Mouse (Mus musculus) left cerebral cortex, adult 11 months (tissue): ENCODE results near the gene Spata3.

ENCODE experiments used
- DNase-seq: peaks from one replicate; pipeline ENCODE4 v3.0.0; 2022; ENCODE audit warnings: low spot score

The Spata3 gene

DNA sequence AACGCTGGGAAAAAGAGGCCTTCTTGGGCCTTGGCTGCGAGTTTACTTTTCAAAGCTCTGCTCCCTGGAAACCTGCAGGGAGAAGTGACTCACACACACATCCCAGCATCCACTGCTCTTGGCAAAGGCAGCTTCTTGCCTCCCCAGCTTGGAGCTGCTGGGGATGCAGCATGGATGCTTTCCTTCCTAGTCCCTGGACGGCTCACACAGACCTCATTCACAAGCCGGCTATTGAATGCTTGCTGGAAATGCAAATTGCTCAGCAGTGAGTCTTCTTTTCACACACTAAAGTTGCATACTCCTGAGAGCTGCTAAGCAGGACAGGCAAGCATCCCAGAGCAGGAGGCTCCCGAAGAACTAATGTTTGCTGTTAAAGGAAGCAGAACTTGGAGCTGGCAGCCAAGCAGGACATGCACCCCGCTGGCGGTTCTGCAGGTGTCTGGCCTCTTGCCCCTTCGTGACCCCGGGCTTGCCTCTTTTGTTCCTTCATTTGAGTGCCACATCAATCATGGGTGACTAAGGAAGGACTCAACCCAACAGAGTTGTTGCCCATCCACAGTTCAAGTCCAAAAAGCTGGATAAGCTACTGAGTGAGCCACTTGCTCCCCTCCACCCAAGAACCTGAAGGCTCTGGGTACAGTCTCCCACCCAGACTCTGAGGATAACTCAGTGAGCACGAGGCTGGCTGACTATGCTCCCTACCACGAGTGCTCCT, 15.8 kb downstream of the Spata3 start:
- DNase-seq, result no peak

DNA sequence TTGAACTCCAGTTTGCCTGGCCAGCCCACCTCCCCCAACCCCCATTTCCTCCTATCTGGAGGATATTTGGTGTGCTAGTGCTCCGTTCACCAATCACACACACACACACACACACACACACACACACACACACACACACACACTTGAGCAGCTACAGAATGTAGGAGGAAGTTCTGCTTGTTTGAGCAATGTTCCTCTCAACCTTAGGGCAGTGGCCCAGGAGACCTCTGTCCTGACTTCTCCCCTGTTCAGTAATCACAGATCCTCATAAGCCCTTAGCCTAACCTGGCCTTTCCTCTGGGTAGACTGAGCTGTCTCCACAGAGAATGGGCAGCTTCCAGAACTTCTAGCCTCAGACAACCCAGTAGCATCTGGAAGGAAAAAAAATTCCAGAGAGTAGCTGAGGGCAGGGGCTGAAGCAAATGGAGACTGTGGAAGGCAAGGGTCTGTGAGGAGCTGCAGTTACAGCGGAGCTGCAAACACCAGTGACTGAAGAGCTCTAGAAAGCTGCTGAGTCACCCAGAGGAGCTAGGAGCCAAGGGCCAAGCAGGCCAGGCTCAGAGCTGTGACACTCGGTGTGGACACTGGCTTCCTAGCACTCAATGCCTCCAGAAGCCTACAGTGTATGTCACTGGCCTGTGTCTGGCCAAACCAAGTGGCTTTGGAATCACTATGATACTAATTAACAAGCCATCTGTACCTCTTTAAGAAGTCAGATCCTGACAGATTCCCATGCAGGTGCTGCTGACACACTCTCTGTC, 21.8 kb downstream of the Spata3 start:
- DNase-seq, result no peak

DNA sequence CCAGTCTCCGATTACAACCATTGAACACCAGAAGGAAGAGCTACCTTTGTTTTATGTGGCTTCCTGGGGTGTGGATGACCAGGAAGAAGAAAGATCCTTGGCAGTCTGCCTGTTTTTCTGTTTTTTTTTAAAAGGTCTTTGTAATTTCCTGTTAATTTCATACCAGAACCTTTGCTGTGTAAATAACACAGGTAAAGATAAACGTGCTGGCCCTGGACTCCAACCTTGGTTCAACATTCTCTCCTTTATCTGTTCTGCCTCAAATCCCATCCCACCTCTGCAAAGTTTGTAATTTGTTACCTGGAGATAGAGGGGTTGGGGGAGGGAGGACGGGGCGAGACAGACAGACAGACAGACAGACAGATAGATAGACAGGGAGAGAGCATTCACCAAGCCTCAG, 23.5 kb downstream of the Spata3 start:
- DNase-seq, result no peak

DNA sequence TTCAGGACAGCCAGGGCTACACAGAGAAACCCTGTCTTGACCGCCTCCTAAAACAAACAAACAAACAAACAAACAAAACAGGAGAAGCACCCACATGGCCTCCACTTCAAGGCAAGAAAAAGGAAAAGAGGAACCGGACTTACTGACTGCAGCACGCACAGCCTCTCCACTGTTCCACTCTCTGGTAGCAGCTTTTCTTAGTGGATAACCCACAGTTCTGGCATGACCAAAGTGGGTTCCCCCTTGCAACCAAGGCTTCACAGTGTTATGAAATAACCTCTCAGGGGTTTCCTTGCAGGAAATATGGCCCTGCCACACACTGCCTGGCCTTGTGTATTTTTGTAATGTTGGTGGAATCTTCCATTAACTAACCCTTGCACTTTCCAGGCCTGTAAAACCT, 24.2 kb downstream of the Spata3 start:
- no peak for DNase-seq

DNA sequence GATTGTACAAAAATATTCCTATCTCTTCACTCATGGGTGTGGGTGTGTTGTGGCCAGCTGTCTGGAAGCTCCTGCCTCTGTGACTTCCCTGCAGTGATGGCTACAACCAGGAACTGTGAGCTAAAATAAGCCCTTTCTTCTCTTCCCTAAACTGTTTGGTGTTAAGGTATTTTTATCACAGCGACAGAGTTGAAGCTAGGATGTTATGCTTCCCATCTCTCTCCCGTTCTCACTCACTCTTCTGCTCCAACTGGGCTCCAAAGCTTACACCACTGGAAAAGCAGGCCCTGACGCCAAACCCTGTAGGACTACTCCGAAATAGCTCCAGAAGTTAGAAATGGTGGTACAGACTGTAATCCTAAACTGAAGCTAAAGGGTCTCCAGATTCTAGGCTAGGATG, 28.4 kb downstream of the Spata3 start:
- no peak for DNase-seq

DNA sequence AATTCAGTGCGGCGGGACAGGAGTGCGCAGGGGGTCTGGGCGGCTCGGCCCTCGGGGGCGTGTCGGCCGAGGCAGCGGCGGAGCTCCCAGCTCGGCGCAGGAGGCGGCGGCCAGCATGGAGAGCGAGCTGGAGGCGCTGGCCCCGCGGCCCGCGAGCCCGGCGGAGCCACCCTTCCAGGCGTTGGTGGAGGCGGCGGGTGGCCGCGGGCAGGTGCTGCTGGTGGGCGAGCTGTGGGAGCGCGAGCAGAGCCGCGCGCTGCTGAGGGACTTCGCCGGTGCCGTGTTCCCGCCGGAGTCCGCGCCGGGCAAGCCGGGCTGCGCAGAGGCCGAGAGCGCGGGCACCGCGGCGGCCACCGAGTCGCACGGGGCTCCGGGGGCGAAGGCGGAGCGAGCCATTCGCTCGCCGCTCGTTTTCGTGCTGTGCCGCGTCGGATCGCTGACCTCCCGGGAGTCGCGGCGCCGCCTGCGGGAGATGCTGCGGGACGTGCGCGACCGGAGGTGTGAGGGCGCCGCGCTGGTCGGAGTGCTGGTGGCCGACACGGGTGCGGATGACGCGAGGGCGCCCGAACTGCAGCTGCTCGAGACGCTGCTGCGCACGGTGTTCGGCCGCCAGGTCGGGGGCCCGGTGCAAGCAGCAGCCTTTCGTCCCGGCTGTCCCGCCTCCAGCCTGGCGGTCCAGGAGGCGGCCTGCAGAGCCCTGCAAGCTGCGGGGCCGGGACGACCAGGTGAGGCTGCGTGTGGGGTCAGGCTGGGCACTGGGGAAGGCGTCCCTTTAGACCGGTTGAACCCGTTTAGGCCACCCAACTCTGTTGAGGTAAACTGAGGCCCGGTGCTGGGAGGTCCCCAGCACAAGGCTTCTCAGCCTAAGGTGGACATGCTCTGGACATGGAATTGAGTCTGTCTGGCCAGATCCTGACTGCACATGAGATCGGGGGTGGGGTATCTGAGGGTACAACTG, 29.5 kb downstream of the Spata3 start, which contains the start of gene 2810459M11Rik:
TSS of gene 2810459M11Rik (plus strand) at position 16 of the 958 bp plus-strand sequence.
- no peak for DNase-seq

DNA sequence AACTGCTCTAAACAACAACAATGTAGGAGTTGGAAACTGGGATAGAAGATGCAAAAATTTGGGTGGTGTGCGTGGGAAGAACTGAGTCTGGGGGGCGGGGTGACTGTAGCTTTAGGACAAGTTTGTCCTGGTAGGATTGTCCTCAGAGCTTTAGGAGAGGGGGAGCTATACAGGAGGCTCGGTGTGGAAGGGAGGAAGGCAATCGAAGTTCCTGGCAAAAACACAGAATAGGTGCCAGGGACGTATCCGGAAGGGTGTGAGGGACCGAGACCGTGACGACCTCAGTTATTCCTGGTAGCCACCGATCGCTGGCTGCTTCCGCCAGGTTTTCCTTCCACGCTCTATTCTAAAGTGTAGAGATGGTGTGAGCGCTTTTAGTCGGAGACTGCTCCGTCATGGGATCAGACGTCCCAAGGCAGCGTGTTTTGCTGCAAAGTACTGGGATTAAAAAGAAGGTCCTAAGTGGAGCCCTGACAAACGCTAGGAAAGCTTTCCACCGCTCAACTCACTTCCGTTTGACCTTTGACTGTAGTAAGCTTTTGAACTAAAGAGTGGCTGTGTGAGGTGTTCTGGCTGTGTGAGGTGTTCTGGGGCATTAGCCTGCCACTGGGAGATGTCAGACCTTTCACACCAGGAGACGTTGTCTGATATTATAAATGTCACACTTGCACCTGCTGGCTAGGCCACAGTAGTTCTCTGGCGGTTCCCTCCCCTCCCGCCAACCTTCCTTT, 30.4 kb downstream of the Spata3 start:
- DNase-seq, result no peak

DNA sequence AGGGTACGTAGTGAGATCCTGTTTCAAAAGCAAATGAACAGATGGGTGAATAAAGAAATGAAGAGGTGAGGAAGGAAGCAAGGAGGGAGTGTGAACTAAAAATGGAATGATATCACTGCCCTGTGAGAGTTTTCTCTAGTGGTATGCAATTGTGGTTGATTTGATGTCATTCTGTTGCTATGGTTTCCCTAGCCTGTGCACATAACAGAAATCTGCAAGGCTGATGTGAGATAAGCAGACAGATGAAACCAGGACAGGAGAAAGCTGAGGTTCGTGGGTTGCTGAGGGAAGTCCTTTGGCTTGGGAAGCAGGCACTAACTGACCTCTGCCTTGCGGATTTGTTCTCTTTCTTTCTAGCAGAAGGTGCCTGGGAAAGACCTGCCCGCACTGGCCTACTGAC, 31.6 kb downstream of the Spata3 start:
- no peak for DNase-seq

DNA sequence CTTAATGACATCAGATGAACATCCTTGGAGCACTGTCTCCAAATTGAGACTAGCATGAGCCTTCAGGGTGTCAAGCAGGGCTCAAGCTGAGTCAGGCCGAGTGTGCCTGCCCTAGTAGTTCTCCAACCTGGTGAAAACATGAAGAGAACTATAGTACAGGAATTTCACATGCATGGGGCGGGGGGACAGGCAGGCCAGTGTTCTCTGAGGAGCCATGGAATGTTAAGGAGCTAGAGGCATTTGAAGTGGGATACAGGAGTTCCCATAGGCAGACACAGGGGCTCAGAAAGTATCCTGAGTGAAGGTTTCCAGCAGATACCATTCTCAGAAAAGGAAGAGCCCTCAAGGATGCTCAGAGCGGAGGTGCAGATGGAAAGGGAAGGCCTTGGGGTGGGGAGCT, 32.1 kb downstream of the Spata3 start:
- DNase-seq, result no peak

DNA sequence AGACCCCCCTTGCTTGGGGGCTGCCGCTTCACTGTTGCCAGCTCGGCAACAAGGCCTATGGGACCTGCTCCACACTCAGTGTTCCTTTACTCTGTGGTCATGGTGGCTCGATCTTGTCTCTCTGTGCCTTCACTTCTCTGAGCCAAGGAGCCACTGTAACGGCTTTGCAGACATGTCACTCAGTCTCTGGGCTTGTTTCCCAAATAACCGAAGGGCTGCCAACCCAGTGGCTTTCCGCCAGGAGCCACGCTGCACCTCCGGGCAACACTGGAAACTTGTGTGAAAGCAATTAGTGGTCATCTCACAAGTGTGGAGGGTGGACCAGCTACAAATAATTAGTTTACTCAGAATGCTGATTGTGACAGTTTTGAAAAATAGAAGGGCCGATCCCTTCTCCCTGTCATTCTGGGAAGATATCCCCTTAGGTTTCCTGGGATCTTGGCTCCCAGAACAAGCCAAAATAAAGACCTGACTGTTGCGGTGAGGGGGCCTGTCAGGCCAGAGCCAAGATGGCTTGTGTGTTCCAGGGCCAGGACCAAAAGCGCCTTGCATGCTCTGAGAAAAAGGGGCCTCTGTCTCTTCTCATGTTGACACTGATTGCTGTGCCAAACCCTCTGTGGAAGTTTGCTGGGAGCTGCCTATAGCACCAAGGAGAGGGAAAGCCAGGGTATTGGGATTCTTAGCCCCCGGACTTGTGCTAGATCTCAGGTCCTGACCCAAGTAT, 36.7 kb downstream of the Spata3 start:
- DNase-seq, result peak; percentile 66

DNA sequence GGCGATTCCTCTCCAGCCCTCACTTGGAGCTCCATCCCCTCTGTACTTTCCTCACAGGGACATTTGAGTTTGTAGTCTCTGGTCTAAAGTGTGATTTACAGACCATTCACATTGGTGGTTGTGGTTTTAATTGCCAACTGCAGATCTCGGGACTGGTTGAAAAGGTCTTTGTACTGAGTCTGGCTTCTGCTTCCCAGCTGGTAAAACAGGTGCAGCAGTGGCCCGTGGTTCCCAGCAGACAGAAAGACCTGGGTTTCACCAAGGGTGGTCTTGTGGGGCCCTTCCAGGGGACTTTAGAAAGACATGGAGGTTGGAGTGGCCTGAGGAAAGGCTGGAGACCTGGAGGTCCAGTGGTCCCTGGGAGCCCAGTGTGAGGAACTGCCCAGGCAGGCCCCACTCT, 38.3 kb downstream of the Spata3 start:
- DNase-seq, result no peak

DNA sequence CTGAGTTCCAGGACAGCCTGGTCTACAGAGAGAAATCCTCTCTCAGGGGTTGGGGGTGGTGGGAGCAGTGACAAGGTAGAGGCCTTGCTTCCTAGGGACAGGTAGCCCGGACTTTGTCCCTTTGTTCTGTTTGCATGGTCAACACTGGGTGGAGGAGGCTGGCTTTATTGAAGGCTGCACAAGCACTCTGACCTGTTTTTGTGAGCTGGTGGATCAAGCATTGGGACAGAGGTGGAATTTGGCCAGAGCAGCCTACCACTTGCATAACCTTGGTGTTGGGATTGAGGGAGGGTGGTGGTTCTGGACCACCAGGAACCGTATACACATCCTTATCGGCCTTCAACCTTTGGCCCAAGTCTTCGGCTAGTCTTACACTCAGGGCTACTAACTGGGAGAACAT, 39.7 kb downstream of the Spata3 start:
- no peak for DNase-seq

DNA sequence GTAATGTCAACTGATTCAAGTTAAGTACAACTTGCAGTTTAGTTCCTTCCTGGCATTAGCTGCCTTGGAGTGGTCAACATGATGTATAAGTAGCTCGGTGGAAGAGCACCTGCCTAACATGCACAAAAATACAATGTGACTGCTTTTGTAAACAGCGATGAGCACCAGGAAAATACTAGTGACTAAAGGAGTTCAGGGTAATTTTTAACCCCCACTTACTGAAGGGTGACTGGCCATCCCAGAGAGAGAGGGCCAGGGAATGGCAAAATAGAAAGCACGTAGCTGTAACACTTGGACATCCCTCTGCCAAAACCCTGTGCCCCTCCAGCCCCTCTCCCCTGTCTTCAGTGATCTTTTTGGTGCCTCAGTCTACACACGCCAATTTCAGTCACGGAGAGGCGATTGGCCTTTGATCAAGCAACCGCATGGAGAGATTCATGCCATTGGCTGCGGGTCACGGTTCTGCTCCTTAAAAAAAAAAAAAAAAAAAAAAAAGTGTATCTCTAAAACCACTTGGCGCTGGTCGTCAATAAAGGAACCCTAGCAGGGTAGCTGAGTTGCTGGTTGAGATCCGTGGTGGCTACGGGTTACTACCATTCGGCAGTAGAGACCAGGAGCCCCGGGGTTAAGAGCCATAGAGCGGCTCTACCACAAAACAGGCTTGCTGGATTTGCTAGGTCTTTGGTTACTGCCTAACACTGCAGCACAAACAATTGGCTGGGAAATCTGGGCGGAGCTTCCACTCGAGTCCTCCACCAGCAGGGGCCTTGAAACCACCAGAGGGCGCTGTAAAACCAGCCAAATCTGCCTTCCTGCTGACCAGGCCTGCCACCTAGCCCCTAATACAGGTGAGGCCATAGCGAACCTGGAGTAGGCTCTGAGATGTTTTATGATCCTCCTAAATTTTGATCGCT, 42.5 kb downstream of the Spata3 start:
- peak; percentile 91 for DNase-seq

DNA sequence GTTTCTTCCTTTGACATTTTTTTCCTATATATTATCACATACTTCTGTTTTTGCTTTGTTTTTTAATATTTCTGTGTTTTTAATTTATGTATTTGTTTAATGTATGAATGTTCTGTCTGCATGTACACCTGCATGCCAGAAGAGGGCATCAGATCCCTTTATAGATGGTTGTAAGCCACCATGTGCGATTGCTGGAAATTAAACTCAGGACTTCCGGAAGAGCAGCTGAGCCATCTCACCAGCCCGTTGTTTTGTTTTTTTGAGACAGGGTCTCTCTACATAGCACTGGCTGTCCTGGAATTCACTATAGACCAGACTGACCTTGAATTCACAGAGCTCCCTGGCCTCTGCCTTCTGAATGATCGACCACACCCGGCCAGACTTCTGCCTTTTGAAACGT, 45.9 kb downstream of the Spata3 start:
- no peak for DNase-seq

DNA sequence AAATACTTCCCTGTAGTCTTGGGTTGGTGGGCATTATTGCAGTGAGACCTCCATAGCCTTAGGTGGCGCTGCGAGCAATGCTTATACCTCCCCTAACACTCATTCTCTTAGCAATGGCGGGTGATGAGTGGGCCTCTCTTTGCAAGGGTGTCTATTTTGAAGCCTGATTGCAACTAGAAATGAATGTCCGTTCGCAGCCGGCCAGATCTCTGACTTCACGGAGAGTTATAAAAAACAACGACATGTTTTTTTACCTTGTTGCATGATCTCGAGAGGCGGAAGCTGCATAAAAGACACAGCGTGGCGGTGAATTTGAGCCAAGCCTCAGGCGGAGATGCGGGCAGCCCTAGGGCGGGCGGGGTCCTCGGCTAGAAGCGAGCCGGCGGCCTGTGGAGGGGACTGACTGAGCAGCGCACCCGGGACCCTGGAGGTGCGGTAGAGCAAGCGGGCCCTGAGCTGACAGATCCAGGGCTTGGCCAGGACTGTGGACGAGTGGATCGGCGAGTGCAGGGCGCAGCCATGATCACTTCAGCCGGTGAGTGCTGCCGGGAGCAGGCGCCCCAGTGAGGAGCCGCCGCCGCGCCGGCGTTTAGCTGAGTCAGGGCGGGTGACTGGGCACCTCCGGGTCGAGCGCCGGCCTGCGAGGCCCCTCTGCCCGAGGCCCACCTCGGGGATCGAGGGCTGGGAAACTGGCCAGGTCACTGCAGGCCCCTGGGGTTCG, 47.8 kb downstream of the Spata3 start, which contains the start of gene Psmd1:
TSS of gene Psmd1 (plus strand) at position 117 of the 721 bp plus-strand sequence.
- peak; percentile 81 for DNase-seq

DNA sequence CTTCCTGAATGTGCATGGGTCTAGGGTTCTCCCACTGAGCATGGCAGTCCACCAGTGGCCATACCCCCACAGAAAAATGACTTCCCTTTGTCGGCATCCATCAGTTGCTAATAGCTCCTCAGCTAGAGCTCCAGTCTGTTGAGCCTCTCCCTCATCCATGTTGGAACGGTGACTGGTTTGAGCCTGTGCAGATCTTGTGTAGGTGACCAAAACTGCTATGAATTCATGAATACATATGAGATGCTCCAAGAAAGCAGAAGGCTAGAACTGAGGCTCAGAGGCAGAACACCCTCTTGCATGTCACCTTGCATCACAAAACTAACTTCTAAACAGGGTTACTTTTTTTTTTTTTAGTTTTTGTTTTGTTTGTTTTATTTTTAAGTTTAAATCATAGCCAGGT, 59.9 kb downstream of the Spata3 start:
- no peak for DNase-seq
